Mouse (Mus musculus) spleen, embryonic (tissue): ENCODE measurements around the gene Bhlhe40.

ENCODE experiments used
- CTCF ChIA-PET: fragments of 350-600 bp; sonication (Branson Sonifier 250); formaldehyde crosslinking; loops from one replicate; lab custom pipeline; 2022; lab: Charles Lee

Bhlhe40 gene

DNA sequence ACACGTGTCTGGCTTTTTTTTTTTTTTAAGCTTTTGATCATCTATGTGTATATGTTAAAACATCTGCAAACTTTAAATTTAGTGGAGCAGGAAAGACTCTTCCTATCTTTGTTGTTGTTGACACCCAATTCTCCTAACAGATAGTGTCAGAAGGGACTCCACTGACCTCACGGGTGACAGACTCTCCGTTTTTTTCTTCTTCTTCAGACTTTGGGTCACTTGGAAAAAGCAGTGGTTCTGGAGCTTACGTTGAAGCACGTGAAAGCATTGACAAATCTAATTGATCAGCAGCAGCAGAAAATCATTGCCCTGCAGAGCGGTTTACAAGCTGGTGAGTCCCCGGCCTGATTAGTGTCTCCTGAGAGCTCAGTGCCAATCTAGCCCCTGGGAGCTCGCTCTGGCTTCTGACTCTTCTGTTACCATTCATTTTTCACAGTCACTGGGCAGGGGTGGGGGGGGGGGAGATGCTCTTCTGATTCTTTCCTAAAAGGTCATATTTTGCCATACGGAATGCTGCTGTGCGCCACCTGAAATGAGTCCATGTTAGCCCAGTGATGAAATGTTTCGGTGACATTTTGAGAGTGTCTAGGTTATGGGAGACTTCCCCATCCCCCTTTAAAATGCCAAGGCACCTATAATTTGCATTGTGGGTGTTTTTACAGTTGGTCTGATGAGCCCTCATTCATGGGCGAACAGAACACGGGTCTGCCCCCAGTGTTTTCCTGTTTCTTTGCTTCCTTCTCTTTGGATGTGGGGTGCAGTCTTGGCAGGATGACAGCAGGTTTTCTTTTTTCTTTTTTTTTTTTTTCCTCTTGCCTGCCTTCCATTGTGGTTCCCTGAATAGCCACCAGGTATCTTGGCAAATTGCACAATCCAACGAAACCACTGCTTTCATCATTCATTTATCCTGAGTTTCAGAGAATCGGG, 2.1 kb downstream of the Bhlhe40 start:
- CTCF ChIA-PET, result interaction anchor here (0.7 to 1.8 kb wide), 2 partner anchors 47 to 128 kb away, joined by 3 to 4 read pairs; no protein-coding TSS in a partner anchor

GRCm38 (mm10) chr6:108663241-108664194, 3.1 kb downstream of the Bhlhe40 start:
- CTCF ChIA-PET, result interaction anchor here (1.0 to 1.8 kb wide), 2 partner anchors 46 to 72 kb away, joined by 3 to 4 read pairs; no protein-coding TSS in a partner anchor

DNA sequence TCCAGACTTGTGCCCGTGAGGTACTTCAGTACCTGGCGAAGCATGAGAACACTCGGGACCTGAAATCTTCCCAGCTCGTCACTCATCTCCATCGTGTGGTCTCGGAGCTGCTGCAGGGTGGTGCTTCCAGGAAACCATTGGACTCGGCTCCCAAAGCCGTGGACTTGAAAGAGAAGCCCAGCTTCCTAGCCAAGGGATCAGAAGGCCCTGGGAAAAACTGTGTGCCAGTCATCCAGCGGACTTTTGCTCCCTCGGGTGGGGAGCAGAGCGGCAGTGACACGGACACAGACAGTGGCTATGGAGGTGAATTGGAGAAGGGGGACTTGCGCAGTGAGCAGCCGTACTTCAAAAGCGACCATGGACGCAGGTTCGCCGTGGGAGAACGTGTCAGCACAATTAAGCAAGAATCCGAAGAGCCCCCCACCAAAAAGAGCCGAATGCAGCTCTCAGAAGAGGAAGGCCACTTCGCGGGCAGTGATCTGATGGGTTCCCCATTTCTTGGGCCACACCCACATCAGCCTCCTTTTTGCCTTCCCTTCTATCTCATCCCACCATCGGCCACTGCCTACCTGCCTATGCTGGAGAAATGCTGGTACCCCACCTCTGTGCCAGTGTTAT, 4.2 kb downstream of the Bhlhe40 start:
- CTCF ChIA-PET, result interaction anchor here (1.0 kb wide), 1 partner anchor 71 kb away, joined by 3 read pairs; no protein-coding TSS in a partner anchor

GRCm38 (mm10) chr6:108665587-108665986, 5.2 kb downstream of the Bhlhe40 start:
- CTCF ChIA-PET, result no interaction called here

- CTCF ChIA-PET, result no interaction called here
These were observed 6.4 kb downstream of the Bhlhe40 start for GRCm38 (mm10) chr6:108666648-108667488.

GRCm38 (mm10) chr6:108667599-108668021, 7.2 kb downstream of the Bhlhe40 start:
- CTCF ChIA-PET, result no interaction called here

DNA sequence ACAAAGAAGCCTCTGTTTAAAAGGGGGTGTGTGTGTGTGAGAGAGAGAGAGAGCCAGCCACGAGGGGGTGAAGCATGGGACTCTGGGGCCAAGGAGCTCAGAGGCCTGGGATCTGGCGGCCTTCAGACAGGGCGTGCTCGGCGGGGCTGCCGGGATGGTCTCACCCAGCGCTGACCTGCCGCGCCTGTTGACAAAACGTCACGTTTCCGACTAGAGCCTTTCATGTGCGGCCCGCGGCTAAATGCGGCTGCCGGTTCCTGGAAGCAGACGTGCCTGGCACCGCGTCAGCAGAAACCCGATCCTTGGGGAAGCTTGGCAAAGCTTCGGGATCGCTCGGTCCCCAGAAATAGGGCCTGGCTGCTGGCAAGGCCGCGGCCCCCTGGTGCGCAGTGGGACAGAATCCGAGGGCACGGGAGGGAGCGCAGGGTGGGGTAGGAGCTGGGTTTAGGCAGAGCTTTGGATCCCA, 7.9 kb downstream of the Bhlhe40 start:
- CTCF ChIA-PET, result interaction anchor here (0.6 to 1.6 kb wide), 4 partner anchors 14 to 117 kb away, joined by 3 read pairs; no protein-coding TSS in a partner anchor

DNA sequence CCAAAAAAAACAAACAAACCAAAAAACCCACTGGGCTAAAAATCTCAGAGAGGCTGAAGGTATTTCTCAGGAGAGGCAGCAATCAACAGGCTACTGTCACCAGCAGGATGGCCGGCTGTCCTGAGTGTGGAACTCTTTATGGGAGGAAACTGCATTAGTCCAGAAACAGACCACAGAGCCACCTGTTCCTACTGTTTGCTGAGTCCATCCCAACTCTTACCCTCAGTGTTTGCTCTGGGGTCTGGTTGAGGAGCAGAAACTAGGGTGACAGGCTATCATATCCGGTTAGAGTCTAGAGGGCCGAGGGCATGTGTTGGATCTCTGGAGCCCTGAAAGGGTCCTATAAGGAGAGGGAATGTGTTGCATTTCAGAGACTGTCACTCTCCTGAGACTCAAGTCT, 9.8 kb downstream of the Bhlhe40 start:
- CTCF ChIA-PET, result no interaction called here

GRCm38 (mm10) chr6:108670821-108671220, 10.4 kb downstream of the Bhlhe40 start:
- CTCF ChIA-PET, result interaction anchor here (0.6 kb wide), 1 partner anchor 14 kb away, joined by 7 read pairs; no protein-coding TSS in a partner anchor

- CTCF ChIA-PET, result interaction anchor here (0.6 kb wide), 1 partner anchor 28 kb away, joined by 6 read pairs; no protein-coding TSS in a partner anchor
These were observed 11.7 kb downstream of the Bhlhe40 start for GRCm38 (mm10) chr6:108672094-108672493.

DNA sequence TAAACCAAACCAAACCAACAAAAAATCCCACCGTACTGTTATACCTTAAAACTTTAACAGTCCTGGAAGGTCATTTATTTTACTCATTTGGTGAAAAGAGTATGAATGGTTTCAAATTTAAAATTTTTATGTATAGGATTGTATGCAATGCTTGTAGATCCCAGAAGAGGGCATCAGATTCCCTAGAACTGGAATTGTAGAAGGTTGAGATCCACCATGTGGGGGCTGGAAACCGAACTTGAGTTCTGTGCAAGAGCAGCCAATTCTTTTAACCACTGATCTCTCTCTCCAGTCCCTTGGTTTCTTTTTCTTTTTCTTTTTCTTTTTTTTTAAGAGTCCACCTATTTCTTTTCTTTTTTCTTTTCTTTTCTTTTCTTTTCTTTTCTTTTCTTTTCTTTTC, 13.8 kb downstream of the Bhlhe40 start:
- CTCF ChIA-PET, result no interaction called here

- CTCF ChIA-PET, result no interaction called here
These were observed 16.4 kb downstream of the Bhlhe40 start for GRCm38 (mm10) chr6:108676783-108677340.

GRCm38 (mm10) chr6:108677697-108678096, 17.3 kb downstream of the Bhlhe40 start:
- CTCF ChIA-PET, result no interaction called here

DNA sequence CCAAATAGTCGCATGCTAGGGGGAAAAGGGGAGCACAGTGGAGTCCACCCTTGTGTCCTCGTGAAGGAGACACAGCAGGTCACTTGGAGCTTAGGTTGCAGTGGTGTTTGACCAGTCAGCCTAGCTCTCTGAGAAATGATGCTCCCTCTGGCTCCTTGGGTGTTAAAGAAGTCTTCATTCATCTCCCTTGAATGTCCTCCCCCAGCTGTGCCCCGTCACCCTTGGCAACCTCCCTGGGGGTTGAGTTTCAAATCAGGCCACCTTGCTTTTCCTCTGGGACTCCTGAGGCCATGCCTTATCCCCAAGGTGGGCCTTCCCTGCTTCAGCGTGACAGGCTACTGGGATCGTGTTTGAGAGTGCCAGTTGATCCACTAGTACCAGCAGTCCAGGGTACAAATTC, 17.8 kb downstream of the Bhlhe40 start:
- CTCF ChIA-PET, result interaction anchor here (0.5 kb wide), 1 partner anchor 96 kb away, joined by 3 read pairs; no protein-coding TSS in a partner anchor

DNA sequence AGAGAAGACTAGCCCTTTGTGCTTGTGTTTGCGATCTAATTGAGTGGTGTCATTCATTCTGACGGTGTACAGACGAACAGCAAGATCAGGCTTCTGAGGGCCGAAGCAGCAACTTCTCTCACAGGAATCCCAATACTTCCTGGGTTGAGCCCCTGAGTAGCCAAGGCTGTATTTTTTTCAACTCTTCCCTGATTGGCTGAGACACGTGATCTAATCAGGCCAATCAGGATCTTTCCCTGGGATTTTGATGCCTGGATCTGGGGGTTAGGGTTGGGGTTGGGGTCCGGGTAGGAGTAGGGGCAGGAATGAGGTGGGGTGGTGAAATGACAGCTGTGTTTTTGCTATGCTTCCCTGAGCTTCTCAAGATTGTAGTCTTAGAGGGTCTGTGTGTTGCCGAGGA, 20.1 kb downstream of the Bhlhe40 start:
- CTCF ChIA-PET, result no interaction called here

- CTCF ChIA-PET, result no interaction called here
These were observed 20.7 kb downstream of the Bhlhe40 start for GRCm38 (mm10) chr6:108681084-108681483.

- CTCF ChIA-PET, result no interaction called here
These were observed 22.7 kb downstream of the Bhlhe40 start for GRCm38 (mm10) chr6:108683140-108683539.

- CTCF ChIA-PET, result no interaction called here
These were observed 24.0 kb downstream of the Bhlhe40 start for GRCm38 (mm10) chr6:108684430-108684829.

GRCm38 (mm10) chr6:108685758-108686355, 25.4 kb downstream of the Bhlhe40 start:
- CTCF ChIA-PET, result no interaction called here
